Mouse (Mus musculus) bone marrow, adult 2 months (tissue): ENCODE measurements around the gene Abcg1.

Experiments used
- CTCF ChIP-seq: fragments of 200-500 bp; IDR thresholded peaks from 2 replicates; pipeline ENCODE4 v1.5.1; 2011; ENCODE audit warnings: low read length, control low read depth; ENCODE audit not compliant: control insufficient read depth, insufficient read depth
- POLR2A ChIP-seq: fragments of 200-500 bp; IDR thresholded peaks from 2 replicates; pipeline ENCODE4 v1.6.1; 2011; ENCODE audit warnings: low read depth, mild to moderate bottlenecking, control low read depth, low read length, borderline replicate concordance; ENCODE audit not compliant: control insufficient read depth

- TF ChIP-seq CTCF (no peak), POLR2A (no peak)
Measured at GRCm38 (mm10) chr17:31134913-31135312, 77.4 kb downstream of the Abcg1 start.
